ENCODE assay signal across 8 mouse cellular contexts in genomic region chr5:134099496-134100211, GRCm38 (mm10). TPM values are rescaled to one million over a fixed set of nuclear protein-coding genes. Genes with fewer than 3 reads are reported as not detected.
DNase-seq lines count a peak whose midpoint lies in the region; ATAC-seq and TF ChIP-seq lines count a peak whose summit lies in the region.

Castor2 (plus strand) TSS chr5:134099711.

- no peak for TF ChIP-seq RAD21 in CH12.LX (IDR thresholded peaks at IDR 0.05; ENCODE audit: low read depth, low read length)

- DNase-seq in CH12.LX (ENCODE audit: extremely low read depth) = peak; percentile 87
- DNase-seq in c-Kit-positive CD71-positive TER-119-negative erythroid progenitor cells, embryonic 14.5 days (ENCODE audit: low read depth) = peak; percentile 48
- DNase-seq in forebrain, embryonic 14.5 days (ENCODE audit: low spot score) = peak; percentile 98
- DNase-seq in heart, postnatal 10 days = peak; percentile 95 to 97
- peak; percentile 96 to 98 for DNase-seq in kidney, postnatal 4 days
- DNase-seq in neural tube, embryonic 11.5 days (ENCODE audit: low spot score) = peak; percentile 95

- dilution Hi-C loops in CH12.LX (cut with MboI; ENCODE audit: extremely low pct_ligation_motif_present, extremely low pct_unique_long_range_greater_than_20kb, low sequenced_read_pairs) = no loop called here

- H3K4me3 ChIP-seq in CH12.LX (replicated peaks in 1 of 3; ENCODE audit: low read depth in 2 of 3, low read length in 2 of 3, poor library complexity in 1 of 3) = peak within 1 kb of the TSS; percentile 57 to 63 (median 63)
- H3K4me3 ChIP-seq in forebrain, embryonic 14.5 days (ENCODE audit: low read depth, low read length) = peak within 1 kb of the TSS; percentile 76
- peak within 1 kb of the TSS; percentile 58 for H3K4me3 ChIP-seq in liver, embryonic 15.5 days (replicated peaks)
- H3K4me3 ChIP-seq in neural tube, embryonic 11.5 days (ENCODE audit: low read depth, low read length) = peak within 1 kb of the TSS; percentile 71
- peak within 1 kb of the TSS; percentile 75 for H3K4me3 ChIP-seq in stomach, embryonic 16.5 days (replicated peaks; ENCODE audit: low read length)

- no peaks in the 10 kb centered on the region for H3K36me3 ChIP-seq in CH12.LX (replicated peaks in 1 of 2; ENCODE audit: control insufficient read depth in 1 of 2, insufficient read depth in 1 of 2, low read length in 1 of 2)
- H3K36me3 ChIP-seq in forebrain, embryonic 14.5 days (ENCODE audit: control insufficient read depth, insufficient read depth, low read length) = no peaks in the 10 kb centered on the region
- no peaks in the 10 kb centered on the region for H3K36me3 ChIP-seq in liver, embryonic 15.5 days (replicated peaks)
- H3K36me3 ChIP-seq in neural tube, embryonic 11.5 days (ENCODE audit: control insufficient read depth, insufficient read depth, low read length) = no peaks in the 10 kb centered on the region
- H3K36me3 ChIP-seq in stomach, embryonic 16.5 days (ENCODE audit: control insufficient read depth, insufficient read depth, low read length) = no peaks in the 10 kb centered on the region

- H3K27ac ChIP-seq in CH12.LX (ENCODE audit: insufficient read depth, low read depth) = no peak within 1 kb of the TSS
- peak within 1 kb of the TSS; percentile 92 for H3K27ac ChIP-seq in forebrain, embryonic 14.5 days (ENCODE audit: low read depth, low read length)
- no peak within 1 kb of the TSS for H3K27ac ChIP-seq in liver, embryonic 15.5 days (replicated peaks)
- H3K27ac ChIP-seq in neural tube, embryonic 11.5 days (ENCODE audit: low read depth, low read length) = peak within 1 kb of the TSS; percentile 71
- H3K27ac ChIP-seq in stomach, embryonic 16.5 days (ENCODE audit: low read length) = peak within 1 kb of the TSS; percentile 64

- intact Hi-C loops in heart, postnatal 10 days (cut with DNase I) = no loop called here

- TF ChIP-seq POLR2A in CH12.LX (IDR thresholded peaks at IDR 0.05; ENCODE audit: low read depth, low read length) = no peak

- peak within 1 kb of the TSS; percentile 92 for H3K4me2 ChIP-seq in CH12.LX (ENCODE audit: insufficient read depth, low read depth, poor library complexity, severe bottlenecking)
- H3K4me2 ChIP-seq in forebrain, embryonic 14.5 days (ENCODE audit: low read length) = peak within 1 kb of the TSS; percentile 58
- H3K4me2 ChIP-seq in liver, embryonic 15.5 days = peak within 1 kb of the TSS; percentile 83
- peak within 1 kb of the TSS; percentile 64 for H3K4me2 ChIP-seq in neural tube, embryonic 11.5 days (ENCODE audit: low read depth)
- H3K4me2 ChIP-seq in stomach, embryonic 16.5 days (ENCODE audit: low read depth, low read length) = peak within 1 kb of the TSS; percentile 96

- H3K9me3 ChIP-seq in CH12.LX (replicated peaks; ENCODE audit: low read length) = peaks cover 15% of the 10 kb centered on the region
- H3K9me3 ChIP-seq in forebrain, embryonic 14.5 days (replicated peaks; ENCODE audit: control insufficient read depth, low read length) = no peaks in the 10 kb centered on the region
- no peaks in the 10 kb centered on the region for H3K9me3 ChIP-seq in liver, embryonic 15.5 days (replicated peaks)
- H3K9me3 ChIP-seq in neural tube, embryonic 11.5 days (ENCODE audit: control insufficient read depth, low read length) = no peaks in the 10 kb centered on the region
- no peaks in the 10 kb centered on the region for H3K9me3 ChIP-seq in stomach, embryonic 16.5 days (replicated peaks; ENCODE audit: control insufficient read depth, low read length)

- WGBS in forebrain, embryonic 14.5 days = under 1% methylated on average over 48 of the region's 58 CpGs
- under 1% methylated on average over 56 of the region's 58 CpGs for WGBS in liver, embryonic 15.5 days (ENCODE audit: insufficient replicate concordance)
- WGBS in neural tube, embryonic 11.5 days = 0% methylated on average over 55 of the region's 58 CpGs
- under 1% methylated on average over 58 of the region's 58 CpGs for WGBS in stomach, embryonic 16.5 days

- no peak for TF ChIP-seq CTCF in CH12.LX (conservative IDR thresholded peaks at IDR 0.05 in 1 of 2, IDR thresholded peaks at IDR 0.05 in 1 of 2; ENCODE audit: low read depth in 2 of 2, low read length in 2 of 2)

- H3K27me3 ChIP-seq in CH12.LX (replicated peaks) = no peaks in the 10 kb centered on the region
- no peaks in the 10 kb centered on the region for H3K27me3 ChIP-seq in forebrain, embryonic 14.5 days (replicated peaks; ENCODE audit: control insufficient read depth, insufficient read depth, low read length)
- H3K27me3 ChIP-seq in liver, embryonic 15.5 days = peaks cover 22% of the 10 kb centered on the region
- H3K27me3 ChIP-seq in neural tube, embryonic 11.5 days (ENCODE audit: control insufficient read depth, insufficient read depth, low read length) = no peaks in the 10 kb centered on the region
- no peaks in the 10 kb centered on the region for H3K27me3 ChIP-seq in stomach, embryonic 16.5 days (ENCODE audit: control insufficient read depth, insufficient read depth, low read length)

- peaks cover 15 to 48% of the 10 kb centered on the region in 2 experiments for H3K4me1 ChIP-seq in CH12.LX (ENCODE audit: control insufficient read depth in 1 of 2, insufficient read depth in 2 of 2)
- peaks cover 13% of the 10 kb centered on the region for H3K4me1 ChIP-seq in forebrain, embryonic 14.5 days (ENCODE audit: control insufficient read depth, insufficient read depth, low read length)
- peaks cover 6% of the 10 kb centered on the region for H3K4me1 ChIP-seq in liver, embryonic 15.5 days (replicated peaks)
- H3K4me1 ChIP-seq in neural tube, embryonic 11.5 days (ENCODE audit: control insufficient read depth, insufficient read depth, low read length) = no peaks in the 10 kb centered on the region
- H3K4me1 ChIP-seq in stomach, embryonic 16.5 days (ENCODE audit: control insufficient read depth, insufficient read depth, low read length) = peaks cover 17% of the 10 kb centered on the region

- H3K79me2 ChIP-seq in CH12.LX (replicated peaks; ENCODE audit: control insufficient read depth, extremely low read depth, insufficient read depth, poor library complexity, severe bottlenecking) = no peaks in the 10 kb centered on the region

- ATAC-seq in forebrain, embryonic 14.5 days = peak; percentile 94
- peak; percentile 76 for ATAC-seq in liver, embryonic 15.5 days (ENCODE audit: insufficient read depth)
- ATAC-seq in neural tube, embryonic 11.5 days (ENCODE audit: insufficient read depth, low FRiP score, low TSS enrichment) = peak; percentile 90
- ATAC-seq in stomach, embryonic 16.5 days (ENCODE audit: insufficient read depth, low FRiP score) = peak; percentile 91

- H3K9ac ChIP-seq in CH12.LX (ENCODE audit: insufficient read depth, low read depth) = peak within 1 kb of the TSS; percentile 39
- H3K9ac ChIP-seq in forebrain, embryonic 14.5 days (ENCODE audit: low read length) = peak within 1 kb of the TSS; percentile 89
- peak within 1 kb of the TSS; percentile 45 for H3K9ac ChIP-seq in liver, embryonic 15.5 days
- peak within 1 kb of the TSS; percentile 80 for H3K9ac ChIP-seq in neural tube, embryonic 11.5 days (ENCODE audit: low read length)
- H3K9ac ChIP-seq in stomach, embryonic 16.5 days (ENCODE audit: low read length) = peak within 1 kb of the TSS; percentile 86

- in situ Hi-C loops in CH12.LX (cut with MboI; ENCODE audit: low pct_ligation_motif_present, low pct_unique_long_range_greater_than_20kb, low sequenced_read_pairs) = no loop called here

- TF ChIP-seq EP300 in CH12.LX (IDR thresholded peaks at IDR 0.05; ENCODE audit: low read length) = no peak

TF ChIP-seq in CH12.LX, 34 proteins besides CTCF, POLR2A, EP300 and RAD21 (continues in another document):
- TF ChIP-seq SIN3A (IDR thresholded peaks at IDR 0.05; ENCODE audit: low read length) = peak; percentile 84
- no peak for TF ChIP-seq SMC3 (IDR thresholded peaks at IDR 0.05; ENCODE audit: low read depth, low read length)
- no peak for TF ChIP-seq USF1 (IDR thresholded peaks at IDR 0.05; ENCODE audit: low read depth, low read length)
- TF ChIP-seq TCF12 (IDR thresholded peaks at IDR 0.05; ENCODE audit: low read depth, low read length) = peak; percentile 42; the same call in 1 of the 2 replicates
- no peak for TF ChIP-seq CHD1 (IDR thresholded peaks at IDR 0.05; ENCODE audit: low read depth, low read length)
- no peak for TF ChIP-seq ZMIZ1 (IDR thresholded peaks at IDR 0.05; ENCODE audit: low read depth, low read length)
- no peak for TF ChIP-seq ZNF384 (IDR thresholded peaks at IDR 0.05; ENCODE audit: low read depth, low read length)
- peak; percentile 58 for TF ChIP-seq ELF1 (IDR thresholded peaks at IDR 0.05; ENCODE audit: low read depth, low read length)
- no peak for TF ChIP-seq MAFK (IDR thresholded peaks at IDR 0.05; ENCODE audit: insufficient replicate concordance, low read length)
- no peak for TF ChIP-seq MYC (IDR thresholded peaks at IDR 0.05; ENCODE audit: low read depth, low read length)
- no peak for TF ChIP-seq USF2 (conservative IDR thresholded peaks at IDR 0.05; ENCODE audit: low read depth, low read length)
- TF ChIP-seq KAT2A (IDR thresholded peaks at IDR 0.05; ENCODE audit: insufficient replicate concordance, low read length) = peak; percentile 86; the same call in 1 of the 2 replicates
- peak; percentile 17; the same call in 1 of the 2 replicates for TF ChIP-seq MAZ (IDR thresholded peaks at IDR 0.05; ENCODE audit: low read depth, low read length)
- TF ChIP-seq JUN (IDR thresholded peaks at IDR 0.05; ENCODE audit: insufficient read depth, low read depth, low read length) = no peak
- no peak for TF ChIP-seq E2F4 (IDR thresholded peaks at IDR 0.05; ENCODE audit: insufficient replicate concordance, low read depth, low read length)
- 0 out of 2 replicates have a peak, but pooled peaks have one; percentile 10 for TF ChIP-seq ETS1 (conservative IDR thresholded peaks at IDR 0.05; ENCODE audit: low read depth, low read length)
- no peak for TF ChIP-seq RCOR1 (conservative IDR thresholded peaks at IDR 0.05; ENCODE audit: low read depth, low read length)
- TF ChIP-seq ZKSCAN1 (IDR thresholded peaks at IDR 0.05; ENCODE audit: borderline replicate concordance, low read depth, low read length) = no peak
- no peak for TF ChIP-seq MEF2A (IDR thresholded peaks at IDR 0.05; ENCODE audit: borderline replicate concordance, low read depth, low read length)
- no peak; the same call in 1 of the 2 replicates for TF ChIP-seq MAX (IDR thresholded peaks at IDR 0.05; ENCODE audit: low read length)

RNA-seq across cellular contexts. Expression of gene Castor2, which starts in this region (rescaled TPM):
- total RNA-seq in CH12.LX (2012; rRNA removed) = 1.2 and 1.3 TPM in 2 replicates
- total RNA-seq in CH12.LX (2014; rRNA removed) = 0.31 and 0.35 TPM in 2 replicates
- polyA plus RNA-seq in CH12.LX (2012; ENCODE audit: insufficient read length, low read depth) = 3.8 and 3.9 TPM in 2 replicates
- polyA plus RNA-seq in forebrain, embryonic 14.5 days (2014; fragmentation: Nextera tagmentation; extraction: Ambion mirVana) = 21.9 and 23.1 TPM in 2 replicates
- 10 to 100 TPM; 21.4 to 23.4 TPM for total RNA-seq in heart, postnatal 10 days (2021)
- 0.45 and 0.54 TPM in 2 replicates for polyA plus RNA-seq in liver, embryonic 15.5 days (2015; fragmentation: Nextera tagmentation; extraction: Ambion mirVana)
- polyA plus RNA-seq in neural tube, embryonic 11.5 days (2014; fragmentation: Nextera tagmentation; extraction: Ambion mirVana) = 12.5 and 12.6 TPM in 2 replicates
- 3.8 and 4.4 TPM in 2 replicates for polyA plus RNA-seq in stomach, embryonic 16.5 days (2015; fragmentation: Nextera tagmentation; extraction: Ambion mirVana)

Comparison
In these comparisons a context has a peak if more than half of its experiments do, and no peak if none do; other contexts are left out.
1. RNA of gene Castor2 (total RNA-seq): 21.4 to 23.4 TPM in heart, postnatal 10 days; 0.31 to 1.3 TPM in CH12.LX; every median in the first group is over 4 times any median in the second.
2. Peak in ATAC-seq, H3K4me3 ChIP-seq, H3K9ac ChIP-seq and H3K4me2 ChIP-seq in liver, embryonic 15.5 days; RNA of the gene not detected or under 1 TPM.
3. DNase-seq: peak in every context shown above with its lines; median percentile 98 in forebrain, embryonic 14.5 days; 97 in kidney, postnatal 4 days; 96 in heart, postnatal 10 days; 95 in neural tube, embryonic 11.5 days; 87 in CH12.LX; 48 in c-Kit-positive CD71-positive TER-119-negative erythroid progenitor cells, embryonic 14.5 days.
4. H3K27ac ChIP-seq: peak in forebrain, embryonic 14.5 days (single experiment), neural tube, embryonic 11.5 days (single experiment) and stomach, embryonic 16.5 days (single experiment); none in CH12.LX (single experiment) and liver, embryonic 15.5 days (single experiment).
5. H3K9ac ChIP-seq: peak in every context shown above with its lines; median percentile 89 in forebrain, embryonic 14.5 days; 86 in stomach, embryonic 16.5 days; 80 in neural tube, embryonic 11.5 days; 45 in liver, embryonic 15.5 days; 39 in CH12.LX.
6. Peak in every context shown above with its lines, with median percentiles within 50 percentile points of each other: H3K4me2 ChIP-seq, H3K4me3 ChIP-seq and ATAC-seq.